Mouse (Mus musculus) hindbrain, embryonic 15.5 days (tissue): ENCODE measurements around the gene Chchd1. TPM values are rescaled to one million over a fixed set of nuclear protein-coding genes. Genes with fewer than 3 reads are reported as not detected.

Experiments used
- ATAC-seq: fragments of 200-750 bp; cut with Nextera tagmentation; 2 replicates; pipeline ENCODE4 v1.8.0; 2017; ENCODE audit warnings: low read depth, moderate number of reproducible peaks, moderate TSS enrichment; ENCODE audit not compliant: low FRiP score
- H3K27ac ChIP-seq: fragments of 300-500 bp; sonication (generic); replicated peaks from 2 replicates; pipeline ENCODE4 v1.5.1; 2015; ENCODE audit warnings: mild to moderate bottlenecking, inconsistent platforms
- H3K27me3 ChIP-seq: fragments of 300-500 bp; sonication (generic); 2 replicates; pipeline ENCODE4 v1.6.1; 2015; ENCODE audit warnings: control low read depth, inconsistent platforms
- H3K36me3 ChIP-seq: fragments of 300-500 bp; sonication (generic); 2 replicates; pipeline ENCODE4 v1.6.1; 2015; ENCODE audit warnings: control low read depth, inconsistent platforms
- H3K4me1 ChIP-seq: fragments of 300-500 bp; sonication (generic); replicated peaks from 2 replicates; pipeline ENCODE4 v1.6.1; 2015; ENCODE audit warnings: control low read depth, inconsistent platforms
- H3K4me2 ChIP-seq: fragments of 300-500 bp; sonication (generic); 2 replicates; pipeline ENCODE4 v1.6.1; 2015; ENCODE audit warnings: moderate library complexity, mild to moderate bottlenecking, inconsistent platforms
- H3K4me3 ChIP-seq: fragments of 300-500 bp; sonication (generic); 2 replicates; pipeline ENCODE4 v1.5.1; 2015; ENCODE audit warnings: mild to moderate bottlenecking, inconsistent platforms
- H3K9ac ChIP-seq: fragments of 300-500 bp; sonication (generic); 2 replicates; pipeline ENCODE4 v1.6.1; 2015; ENCODE audit warnings: inconsistent platforms
- H3K9me3 ChIP-seq: fragments of 300-500 bp; sonication (generic); 2 replicates; pipeline ENCODE4 v1.6.1; 2016; ENCODE audit warnings: control low read depth, inconsistent platforms
- WGBS: fragments of 180-500 bp; shearing (Covaris S2); methylation state at CpG from one replicate; pipeline ENCODE4 v1.1.7; 2015; 5-methylcytosine and 5-hydroxymethylcytosine counted together
- polyA plus RNA-seq: library from polyadenylated mRNA; unstranded; fragments of >200 nt; fragmentation: Nextera tagmentation; extraction: Ambion mirVana; gene quantifications from 2 replicates; pipeline ENCODE4 v1.2.1, GENCODE M21; 2015

The Chchd1 gene
- polyA plus RNA-seq, 1 experiment from 2014 or later: 172 TPM

GRCm38 (mm10) chr14:20664436-20664835, 38.4 kb upstream of the Chchd1 start:
- ATAC-seq: no peak
- H3K36me3 ChIP-seq: no peaks in the 10 kb centered on the region
- 61% methylated on average over 3 of the region's 3 CpGs for WGBS
- peaks cover 16% of the 10 kb centered on the region for H3K27me3 ChIP-seq
- no peak overlapping the region for H3K9ac ChIP-seq
- no peaks in the 10 kb centered on the region for H3K9me3 ChIP-seq
- H3K27ac ChIP-seq: no peak overlapping the region
- no peak overlapping the region for H3K4me3 ChIP-seq
- no peak overlapping the region for H3K4me2 ChIP-seq
- H3K4me1 ChIP-seq: peaks cover 18% of the 10 kb centered on the region

- Histone ChIP-seq H3K27me3 (peaks cover 22% of the 10 kb centered on the region), H3K4me1 (peaks cover 3% of the 10 kb centered on the region; the same call in 1 of the 2 replicates), H3K9me3 (no peaks in the 10 kb centered on the region), H3K4me2 (no peak overlapping the region), H3K27ac (no peak overlapping the region), H3K36me3 (no peaks in the 10 kb centered on the region), H3K9ac (no peak overlapping the region), H3K4me3 (no peak overlapping the region)
- no peak for ATAC-seq
- WGBS: 62% methylated on average over 1 of the region's 1 CpGs
Observed at GRCm38 (mm10) chr14:20667469-20667868, 35.3 kb upstream of the Chchd1 start.

- Histone ChIP-seq H3K4me1 (no peaks in the 10 kb centered on the region), H3K4me3 (no peak within 1 kb of the TSS), H3K27ac (no peak within 1 kb of the TSS), H3K4me2 (no peak within 1 kb of the TSS), H3K27me3 (peaks cover 21% of the 10 kb centered on the region), H3K36me3 (no peaks in the 10 kb centered on the region), H3K9ac (no peak within 1 kb of the TSS), H3K9me3 (no peaks in the 10 kb centered on the region)
- ATAC-seq: no peak
- WGBS: 83% methylated on average over 8 of the region's 8 CpGs
Observed at GRCm38 (mm10) chr14:20668154-20668810, 34.5 kb upstream of the Chchd1 start, which contains the start of gene Synpo2l. TSS of gene Synpo2l (minus strand) at chr14:20668354.

- Histone ChIP-seq H3K36me3 (peaks cover 17% of the 10 kb centered on the region), H3K27ac (no peak overlapping the region), H3K4me1 (peaks cover 23% of the 10 kb centered on the region), H3K4me2 (peak overlapping the region; percentile 80; the same call in 1 of the 2 replicates), H3K9ac (no peak overlapping the region), H3K27me3 (peaks cover 15% of the 10 kb centered on the region), H3K9me3 (no peaks in the 10 kb centered on the region), H3K4me3 (no peak overlapping the region)
- ATAC-seq: no peak
- 85% methylated on average over 2 of the region's 2 CpGs for WGBS
Observed at GRCm38 (mm10) chr14:20672990-20673389, 29.8 kb upstream of the Chchd1 start.

- Histone ChIP-seq H3K27me3 (peaks cover 11% of the 10 kb centered on the region; the same call in 1 of the 2 replicates), H3K9me3 (no peaks in the 10 kb centered on the region), H3K4me3 (peak overlapping the region; percentile 77), H3K4me1 (peaks cover 23% of the 10 kb centered on the region), H3K4me2 (peak overlapping the region; percentile 80), H3K9ac (peak overlapping the region; percentile 46), H3K27ac (peak overlapping the region; percentile 82), H3K36me3 (peaks cover 24% of the 10 kb centered on the region)
- 10% methylated on average over 13 of the region's 13 CpGs for WGBS
- ATAC-seq: peak; percentile 77
Observed at GRCm38 (mm10) chr14:20673735-20674063, 29.1 kb upstream of the Chchd1 start.

GRCm38 (mm10) chr14:20674064-20674833, 28.6 kb upstream of the Chchd1 start, which contains the start of gene Sec24c:
TSS of gene Sec24c (plus strand) at chr14:20674308.
- H3K4me1 ChIP-seq: peaks cover 23% of the 10 kb centered on the region
- 0 out of 2 replicates have a peak, but pooled peaks cover 6% of the 10 kb centered on the region for H3K27me3 ChIP-seq
- under 1% methylated on average over 43 of the region's 43 CpGs for WGBS
- peaks cover 29% of the 10 kb centered on the region for H3K36me3 ChIP-seq
- ATAC-seq: peak; percentile 98
- H3K4me2 ChIP-seq: peak within 1 kb of the TSS; percentile 80
- peak within 1 kb of the TSS; percentile 73 for H3K9ac ChIP-seq
- H3K4me3 ChIP-seq: peak within 1 kb of the TSS; percentile 77
- H3K9me3 ChIP-seq: no peaks in the 10 kb centered on the region
- H3K27ac ChIP-seq: peak within 1 kb of the TSS; percentile 88

- Histone ChIP-seq H3K4me3 (no peak overlapping the region), H3K36me3 (peaks cover 65% of the 10 kb centered on the region), H3K4me1 (peaks cover 23% of the 10 kb centered on the region), H3K9me3 (no peaks in the 10 kb centered on the region), H3K27me3 (no peaks in the 10 kb centered on the region), H3K4me2 (no peak overlapping the region), H3K9ac (no peak overlapping the region), H3K27ac (no peak overlapping the region)
- no peak for ATAC-seq
- 94% methylated on average over 4 of the region's 4 CpGs for WGBS
Observed at GRCm38 (mm10) chr14:20677906-20678305, 24.9 kb upstream of the Chchd1 start.

- Histone ChIP-seq H3K9ac (no peak overlapping the region), H3K36me3 (peaks cover 95% of the 10 kb centered on the region), H3K4me2 (no peak overlapping the region), H3K4me1 (peaks cover 2% of the 10 kb centered on the region; the same call in 1 of the 2 replicates), H3K9me3 (no peaks in the 10 kb centered on the region), H3K27me3 (no peaks in the 10 kb centered on the region), H3K27ac (no peak overlapping the region), H3K4me3 (no peak overlapping the region)
- no peak for ATAC-seq
- 93% methylated on average over 2 of the region's 2 CpGs for WGBS
Observed at GRCm38 (mm10) chr14:20681742-20682141, 21.1 kb upstream of the Chchd1 start.

- Histone ChIP-seq H3K4me1 (no peaks in the 10 kb centered on the region), H3K27ac (no peak overlapping the region), H3K9me3 (no peaks in the 10 kb centered on the region), H3K36me3 (peaks cover 97% of the 10 kb centered on the region), H3K4me2 (no peak overlapping the region), H3K27me3 (no peaks in the 10 kb centered on the region), H3K9ac (no peak overlapping the region), H3K4me3 (no peak overlapping the region)
- no peak for ATAC-seq
- WGBS: 75% methylated on average over 3 of the region's 3 CpGs
Observed at GRCm38 (mm10) chr14:20682498-20682897, 20.3 kb upstream of the Chchd1 start.

- ATAC-seq: no peak
- no peaks in the 10 kb centered on the region for H3K4me1 ChIP-seq
- no peaks in the 10 kb centered on the region for H3K27me3 ChIP-seq
- H3K27ac ChIP-seq: no peak overlapping the region
- H3K36me3 ChIP-seq: peaks cover 96% of the 10 kb centered on the region
- H3K4me3 ChIP-seq: no peak overlapping the region
- H3K4me2 ChIP-seq: no peak overlapping the region
- no peak overlapping the region for H3K9ac ChIP-seq
- WGBS: 98% methylated on average over 3 of the region's 3 CpGs
- H3K9me3 ChIP-seq: no peaks in the 10 kb centered on the region
Observed at GRCm38 (mm10) chr14:20686576-20686975, 16.2 kb upstream of the Chchd1 start.

- no peak for ATAC-seq
- H3K4me3 ChIP-seq: no peak overlapping the region
- no peaks in the 10 kb centered on the region for H3K27me3 ChIP-seq
- no peaks in the 10 kb centered on the region for H3K9me3 ChIP-seq
- H3K4me2 ChIP-seq: no peak overlapping the region
- 88% methylated on average over 2 of the region's 2 CpGs for WGBS
- H3K9ac ChIP-seq: no peak overlapping the region
- H3K4me1 ChIP-seq: peaks cover 3% of the 10 kb centered on the region; the same call in 1 of the 2 replicates
- H3K36me3 ChIP-seq: peaks cover 95% of the 10 kb centered on the region
- no peak overlapping the region for H3K27ac ChIP-seq
Observed at GRCm38 (mm10) chr14:20689009-20689408, 13.8 kb upstream of the Chchd1 start.

- 92% methylated on average over 6 of the region's 6 CpGs for WGBS
- peaks cover 67% of the 10 kb centered on the region for H3K36me3 ChIP-seq
- H3K27ac ChIP-seq: no peak overlapping the region
Observed at GRCm38 (mm10) chr14:20691772-20692171, 11.0 kb upstream of the Chchd1 start.

More at GRCm38 (mm10) chr14:20691772-20692171, 11.0 kb upstream of the Chchd1 start:
- Histone ChIP-seq H3K9ac (no peak overlapping the region), H3K4me1 (peaks cover 21% of the 10 kb centered on the region), H3K27me3 (no peaks in the 10 kb centered on the region), H3K4me3 (no peak overlapping the region), H3K9me3 (no peaks in the 10 kb centered on the region), H3K4me2 (no peak overlapping the region)
- no peak for ATAC-seq
